Mouse (Mus musculus) cerebellum, adult 2 months (tissue): ENCODE results near the gene Snapc3. TPM values are rescaled to one million over a fixed set of nuclear protein-coding genes. Genes with fewer than 3 reads are reported as not detected.
A peak's percentile ranks its signal among the peaks of the same experiment; 100 is the strongest.
"Not testable (repeated sequence)": the region's sequence is repeated elsewhere in the genome, so short reads cannot be mapped to it uniquely, and the experiment has no call there.

Source experiments
- DNase-seq, 2 experiments: peaks; one replicate each; pipeline ENCODE4 v3.0.0; 2021
- H3K27ac ChIP-seq: fragments of 200-500 bp; 2 replicates; pipeline ENCODE4 v1.5.1; 2012; ENCODE audit warnings: low read length, control low read depth, inconsistent platforms; ENCODE audit not compliant: insufficient read depth
- H3K27me3 ChIP-seq: fragments of 200-500 bp; 2 replicates; pipeline ENCODE4 v1.6.1; 2012; ENCODE audit warnings: inconsistent platforms, mild to moderate bottlenecking, low read length, moderate library complexity; ENCODE audit not compliant: control insufficient read depth, insufficient read depth
- H3K4me1 ChIP-seq: fragments of 200-500 bp; 2 replicates; pipeline ENCODE4 v1.6.1; 2011; ENCODE audit warnings: low read length; ENCODE audit not compliant: control insufficient read depth, insufficient read depth
- H3K4me3 ChIP-seq: fragments of 200-500 bp; replicated peaks from 2 replicates; pipeline ENCODE3; 2011; ENCODE audit warnings: mild to moderate bottlenecking, low read depth, low read length, control low read depth; ENCODE audit not compliant: insufficient read depth
- CTCF ChIP-seq: fragments of 200-500 bp; IDR thresholded peaks from 2 replicates; pipeline ENCODE4 v1.5.1; 2011; ENCODE audit warnings: low read depth, mild to moderate bottlenecking, control low read depth, low read length, moderate library complexity, borderline replicate concordance; ENCODE audit not compliant: insufficient read depth
- POLR2A ChIP-seq: fragments of 200-500 bp; IDR thresholded peaks from 2 replicates; pipeline ENCODE4 v1.6.1; 2011; ENCODE audit warnings: low read length, control low read depth, borderline replicate concordance; ENCODE audit not compliant: insufficient read depth
- WGBS: fragments of 180-500 bp; shearing (Covaris S2); methylation state at CpG from one replicate; pipeline ENCODE4 v1.1.7; 2018; 5-methylcytosine and 5-hydroxymethylcytosine counted together
- polyA plus RNA-seq: library from polyadenylated mRNA; depleted of rRNA; stranded (reverse); fragments of >200 nt; gene quantifications from 2 replicates; pipeline ENCODE4 v1.2.3, GENCODE M21; 2012

Gene Snapc3
- polyA plus RNA-seq, 1 experiment, result 36.6 TPM

DNA sequence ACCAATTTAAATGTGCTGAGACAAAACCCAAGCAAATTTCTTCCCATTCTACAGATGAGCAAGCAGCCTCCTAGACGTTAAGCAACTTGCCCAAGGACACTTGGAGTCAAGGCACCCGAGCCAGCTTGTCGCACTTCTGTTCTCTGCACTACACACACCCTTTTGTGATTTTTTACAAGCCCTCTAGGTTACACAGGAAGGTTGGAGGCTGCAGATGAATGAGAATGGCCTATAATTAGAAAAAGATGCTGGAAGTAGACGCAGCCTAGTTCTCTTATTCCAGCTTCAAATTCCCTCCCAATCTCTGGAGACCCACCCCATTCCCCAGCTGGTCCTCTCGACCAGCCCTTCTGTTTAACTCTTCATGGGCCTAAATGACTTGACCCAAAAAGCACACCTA lies 71.6 kb downstream of the Snapc3 start:
- no peak for TF ChIP-seq CTCF
- no peak for TF ChIP-seq POLR2A
- DNase-seq, result no peak

DNA sequence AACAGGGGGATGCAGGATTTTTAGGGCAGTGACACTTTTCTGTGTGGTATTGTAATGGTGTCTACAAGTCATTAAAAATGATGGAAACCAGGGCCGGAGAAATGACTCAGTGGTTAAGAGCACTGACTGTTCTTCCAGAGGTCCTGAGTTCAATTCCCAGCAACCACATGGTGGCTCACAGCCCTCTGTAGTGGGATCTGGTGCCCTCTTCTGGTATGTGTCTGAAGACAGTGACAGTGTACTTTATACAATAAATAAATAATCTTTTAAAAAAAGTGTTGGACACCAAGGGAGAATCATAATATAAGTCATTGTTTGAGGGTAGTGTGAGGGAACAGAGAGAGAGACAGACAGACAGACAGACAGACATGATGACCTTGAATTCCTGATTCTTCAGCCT lies 75.6 kb downstream of the Snapc3 start:
- Histone ChIP-seq H3K4me3 (no peak overlapping the region), H3K4me1 (no peaks in the 10 kb centered on the region), H3K27me3 (no peaks in the 10 kb centered on the region), H3K27ac (no peak overlapping the region)
- DNase-seq, result no peak
- TF ChIP-seq CTCF (no peak), POLR2A (no peak)
- WGBS, result 96% methylated on average over 1 of the region's 1 CpGs

More for the DNA sequence above, 71.6 kb downstream of the Snapc3 start:
- Histone ChIP-seq H3K27ac (no peak overlapping the region), H3K4me3 (no peak overlapping the region), H3K27me3 (no peaks in the 10 kb centered on the region), H3K4me1 (no peaks in the 10 kb centered on the region; the same call in 1 of the 2 replicates)
- WGBS, result 62% methylated on average over 5 of the region's 5 CpGs

- 91% methylated on average over 5 of the region's 5 CpGs for WGBS
- not testable (repeated sequence) for H3K27me3 ChIP-seq, DNase-seq, H3K27ac ChIP-seq, H3K4me3 ChIP-seq, H3K4me1 ChIP-seq
Observed at GRCm38 (mm10) chr4:83497013-83497412, 79.5 kb downstream of the Snapc3 start.

DNA sequence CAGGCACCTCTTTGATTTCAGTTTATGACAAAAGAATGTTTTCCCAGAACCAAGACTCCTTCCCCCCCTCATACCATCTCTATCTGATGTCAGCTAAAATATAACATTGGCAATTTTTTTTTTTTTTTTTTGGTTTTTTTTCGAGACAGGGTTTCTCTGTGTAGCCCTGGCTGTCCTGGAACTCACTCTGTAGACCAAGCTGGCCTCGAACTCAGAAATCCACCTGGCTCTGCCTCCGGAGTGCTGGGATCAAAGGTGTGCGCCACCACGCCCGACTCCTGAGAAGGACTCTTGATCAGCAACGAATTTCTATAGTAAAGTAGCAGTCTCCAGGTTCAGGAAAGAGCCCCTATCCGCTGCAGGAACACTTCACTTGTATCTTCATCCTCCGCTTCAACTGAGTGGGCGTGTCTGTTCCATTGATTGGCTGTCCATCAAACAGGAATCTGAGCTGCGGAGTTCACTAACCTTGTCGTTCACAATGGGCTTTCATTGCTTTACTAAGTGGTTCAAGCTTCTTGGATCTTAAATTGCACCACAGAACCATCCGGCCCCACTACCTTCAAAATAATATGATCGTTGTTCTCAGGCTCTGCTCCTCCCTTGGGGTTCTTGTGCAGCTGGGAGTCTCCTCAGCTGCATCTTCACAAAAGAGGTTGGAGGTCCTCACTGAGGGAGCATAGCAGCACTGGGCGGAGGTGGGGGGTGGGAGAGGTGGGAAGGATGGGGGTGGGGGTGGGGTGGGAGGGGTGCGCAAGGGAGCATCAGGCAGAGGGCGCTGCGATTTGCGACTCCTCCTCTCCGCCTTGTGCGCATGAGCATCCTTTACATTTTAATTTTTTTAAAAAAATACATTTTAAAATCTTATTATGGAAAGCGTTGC lies 82.9 kb downstream of the Snapc3 start:
- Histone ChIP-seq H3K4me3 (peak overlapping the region; percentile 57), H3K27me3 (no peaks in the 10 kb centered on the region), H3K27ac (no peak overlapping the region), H3K4me1 (no peaks in the 10 kb centered on the region; the same call in 1 of the 2 replicates)
- WGBS, result 14% methylated on average over 22 of the region's 22 CpGs
- no peak for DNase-seq
- TF ChIP-seq CTCF, result no peak
- TF ChIP-seq POLR2A, result no peak

GRCm38 (mm10) chr4:83501037-83501430 lies 83.5 kb downstream of the Snapc3 start:
- no peak overlapping the region for H3K27ac ChIP-seq
- no peak for TF ChIP-seq CTCF
- TF ChIP-seq POLR2A, result no peak
- 35% methylated on average over 7 of the region's 7 CpGs for WGBS

GRCm38 (mm10) chr4:83509600-83509999 lies 92.1 kb downstream of the Snapc3 start:
- 61% methylated on average over 2 of the region's 2 CpGs for WGBS
- TF ChIP-seq POLR2A (no peak), CTCF (no peak)
- H3K27me3 ChIP-seq, result no peaks in the 10 kb centered on the region
- no peak overlapping the region for H3K4me3 ChIP-seq
- no peaks in the 10 kb centered on the region for H3K4me1 ChIP-seq
- DNase-seq, result no peak
- H3K27ac ChIP-seq, result no peak overlapping the region

More at GRCm38 (mm10) chr4:83501037-83501430, 83.5 kb downstream of the Snapc3 start:
- no peak for DNase-seq
- H3K27me3 ChIP-seq, result no peaks in the 10 kb centered on the region
- H3K4me3 ChIP-seq, result no peak overlapping the region
- H3K4me1 ChIP-seq, result no peaks in the 10 kb centered on the region; the same call in 1 of the 2 replicates

- TF ChIP-seq POLR2A (no peak), CTCF (no peak)
- DNase-seq, result no peak
- Histone ChIP-seq H3K27ac (no peak overlapping the region), H3K4me3 (no peak overlapping the region), H3K27me3 (no peaks in the 10 kb centered on the region), H3K4me1 (0 out of 2 replicates have a peak, but pooled peaks cover 2% of the 10 kb centered on the region)
- 41% methylated on average over 8 of the region's 8 CpGs for WGBS
Observed at GRCm38 (mm10) chr4:83511083-83511482, 93.6 kb downstream of the Snapc3 start.

- 92% methylated on average over 3 of the region's 3 CpGs for WGBS
- H3K4me1 ChIP-seq, result 0 out of 2 replicates have a peak, but pooled peaks cover 2% of the 10 kb centered on the region
- no peaks in the 10 kb centered on the region for H3K27me3 ChIP-seq
- DNase-seq, result no peak
- no peak for TF ChIP-seq POLR2A
- no peak for TF ChIP-seq CTCF
- H3K4me3 ChIP-seq, result no peak overlapping the region
- no peak overlapping the region for H3K27ac ChIP-seq
Observed at GRCm38 (mm10) chr4:83512217-83512616, 94.7 kb downstream of the Snapc3 start.
